Mouse (Mus musculus) olfactory bulb, adult 2 months (tissue): ENCODE results near the gene Sesn2.

Experiments used
- CTCF ChIP-seq: fragments of 200-500 bp; IDR thresholded peaks from 2 replicates; pipeline ENCODE4 v1.5.1; 2012; ENCODE audit warnings: low read depth, mild to moderate bottlenecking, low read length, moderate library complexity; ENCODE audit not compliant: insufficient read depth
- POLR2A ChIP-seq: fragments of 200-500 bp; IDR thresholded peaks from 2 replicates; pipeline ENCODE4 v1.6.1; 2012; ENCODE audit warnings: mild to moderate bottlenecking, low read depth, low read length, moderate library complexity; ENCODE audit not compliant: insufficient read depth

- TF ChIP-seq CTCF (no peak), POLR2A (no peak)
Observed at GRCm38 (mm10) chr4:132482956-132483608, 27.2 kb downstream of the Sesn2 start.
